Mouse (Mus musculus) left cerebral cortex, adult 6 months (tissue): ENCODE measurements around the gene Rack1. TPM values are rescaled to one million over a fixed set of nuclear protein-coding genes. Genes with fewer than 3 reads are reported as not detected.

Experiments used
- long read RNA-seq, 2 experiments: library from polyadenylated mRNA; unstranded; transcript quantifications; one replicate each; pipeline ENCODE4 v2.0.0; 2019 to 2020
- polyA plus RNA-seq: library from polyadenylated mRNA; unstranded; fragments of <200 nt; fragmentation: Nextera tagmentation; gene quantifications from 2 replicates; pipeline ENCODE4 v1.2.3, GENCODE M21; 2021

The Rack1 gene
- polyA plus RNA-seq, result 177 and 253 TPM in 2 replicates
- long read RNA-seq, experiment 1, full-length matches to known transcripts, result 284 of 300 reads
- long read RNA-seq, experiment 1, partial matches to known transcripts, result 4 of 300 reads
- long read RNA-seq, experiment 1, other reads (novel, unspliced or antisense), result 12 of 300 reads
- long read RNA-seq, experiment 2, transcript Rack1-201 (8 exons, 1,447 nt), result major isoform, 184 of 226 reads
- long read RNA-seq, experiment 2, partial matches to known transcripts, result 27 of 226 reads
- long read RNA-seq, experiment 2, other reads (novel, unspliced or antisense), result 13 of 226 reads

GRCm38 (mm10) chr11:48799921-48800701 is at the start of gene Rack1:
TSS of gene Rack1 (plus strand) at chr11:48800332.

GRCm38 (mm10) chr11:48816800-48817665 is 16.9 kb downstream of the Rack1 start, which contains the start of gene Trim41:
TSS of gene Trim41 (minus strand) at chr11:48817353.

GRCm38 (mm10) chr11:48825979-48826751 is 26.0 kb downstream of the Rack1 start, which contains the start of the genes Trim7 and Gm12184:
TSS of gene Trim7 (plus strand) at chr11:48826140.
TSS of gene Gm12184 (minus strand) at chr11:48826655.

Other genes with a start within 250 kb of the Rack1 start
- 2.9 and 3.0 TPM in 2 replicates for gene Trim41, start 17.0 kb downstream of the Rack1 start, polyA plus RNA-seq
- 1.0 and 1.3 TPM in 2 replicates for gene Trim7, start 25.8 kb downstream of the Rack1 start, polyA plus RNA-seq
- gene Gm12184, start 26.3 kb downstream of the Rack1 start, polyA plus RNA-seq, result 0.21 and 1.0 TPM in 2 replicates
- 11.3 and 11.6 TPM in 2 replicates for gene Irgm1, start 71.4 kb downstream of the Rack1 start, polyA plus RNA-seq
- gene Gm5431, start 101.9 kb downstream of the Rack1 start, polyA plus RNA-seq, result 0.13 TPM in 1 of 2 replicates, not detected in the other
- 3.2 and 4.0 TPM in 2 replicates for gene Psme2b, start 145.9 kb downstream of the Rack1 start, polyA plus RNA-seq
- not detected in 2 replicates for gene Olfr56, start 178.6 kb downstream of the Rack1 start, polyA plus RNA-seq
- 0.30 and 0.55 TPM in 2 replicates for gene 9930111J21Rik1, start 179.1 kb downstream of the Rack1 start, polyA plus RNA-seq
- gene Gm12185, start 191.9 kb downstream of the Rack1 start, polyA plus RNA-seq, result not detected in 2 replicates
- 0.80 and 1.1 TPM in 2 replicates for gene Tgtp1, start 193.8 kb downstream of the Rack1 start, polyA plus RNA-seq